Mouse (Mus musculus) limb, embryonic 13.5 days (tissue): Measurements from ENCODE around the gene Etl4. TPM values are rescaled to one million over a fixed set of nuclear protein-coding genes. Genes with fewer than 3 reads are reported as not detected.

Source experiments
- ATAC-seq: fragments of 200-750 bp; cut with Nextera tagmentation; 2 replicates; pipeline ENCODE4 v1.8.0; 2017; ENCODE audit warnings: low read depth, moderate number of reproducible peaks, moderate TSS enrichment; ENCODE audit not compliant: low FRiP score
- H3K27ac ChIP-seq: fragments of 300-500 bp; sonication (generic); 2 replicates; pipeline ENCODE4 v1.5.1; 2015; ENCODE audit warnings: inconsistent platforms, mild to moderate bottlenecking, moderate library complexity
- H3K27me3 ChIP-seq: fragments of 300-500 bp; sonication (generic); 2 replicates; pipeline ENCODE4 v1.6.1; 2015; ENCODE audit warnings: mild to moderate bottlenecking, inconsistent platforms
- H3K36me3 ChIP-seq: fragments of 300-500 bp; sonication (generic); 2 replicates; pipeline ENCODE4 v1.6.1; 2015; ENCODE audit warnings: inconsistent platforms, mild to moderate bottlenecking, moderate library complexity
- H3K4me1 ChIP-seq: fragments of 300-500 bp; sonication (generic); 2 replicates; pipeline ENCODE4 v1.6.1; 2015; ENCODE audit warnings: inconsistent platforms
- H3K4me2 ChIP-seq: fragments of 300-500 bp; sonication (generic); replicated peaks from 2 replicates; pipeline ENCODE4 v1.6.1; 2015; ENCODE audit warnings: inconsistent platforms, mild to moderate bottlenecking, moderate library complexity
- H3K4me3 ChIP-seq: fragments of 300-500 bp; sonication (generic); 2 replicates; pipeline ENCODE4 v1.5.1; 2015; ENCODE audit warnings: moderate library complexity, mild to moderate bottlenecking, inconsistent platforms
- H3K9ac ChIP-seq: fragments of 300-500 bp; sonication (generic); 2 replicates; pipeline ENCODE4 v1.6.1; 2015; ENCODE audit warnings: mild to moderate bottlenecking, inconsistent platforms
- H3K9me3 ChIP-seq: fragments of 300-500 bp; sonication (generic); 2 replicates; pipeline ENCODE4 v1.6.1; 2016; ENCODE audit warnings: inconsistent platforms
- WGBS: fragments of 180-500 bp; shearing (Covaris S2); methylation state at CpG from one replicate; pipeline ENCODE4 v1.1.7; 2015; 5-methylcytosine and 5-hydroxymethylcytosine counted together
- polyA plus RNA-seq: library from polyadenylated mRNA; unstranded; fragments of >200 nt; fragmentation: Nextera tagmentation; extraction: Ambion mirVana; gene quantifications from 2 replicates; pipeline ENCODE4 v1.2.1, GENCODE M21; 2015

The Etl4 gene
- polyA plus RNA-seq, 1 experiment from 2014 or later: 25.6 TPM

- WGBS: 44% methylated on average over 4 of the region's 4 CpGs
- ATAC-seq: no peak
- peak overlapping the region; percentile 15; the same call in 1 of the 2 replicates for H3K27ac ChIP-seq
Observed at GRCm38 (mm10) chr2:20249403-20249802, 339.8 kb downstream of the Etl4 start.

GRCm38 (mm10) chr2:20276124-20276523 lies 366.5 kb downstream of the Etl4 start:
- WGBS: 48% methylated on average over 2 of the region's 2 CpGs

More at GRCm38 (mm10) chr2:20249403-20249802, 339.8 kb downstream of the Etl4 start:
- Histone ChIP-seq H3K4me1 (peaks cover 16% of the 10 kb centered on the region), H3K27me3 (no peaks in the 10 kb centered on the region), H3K4me2 (no peak overlapping the region), H3K36me3 (no peaks in the 10 kb centered on the region), H3K4me3 (no peak overlapping the region), H3K9me3 (no peaks in the 10 kb centered on the region), H3K9ac (no peak overlapping the region)

GRCm38 (mm10) chr2:20281903-20282302 lies 372.3 kb downstream of the Etl4 start:
- no peak for ATAC-seq
- 65% methylated on average over 2 of the region's 2 CpGs for WGBS
- H3K4me2 ChIP-seq: no peak overlapping the region

More at GRCm38 (mm10) chr2:20276124-20276523, 366.5 kb downstream of the Etl4 start:
- H3K27me3 ChIP-seq: no peaks in the 10 kb centered on the region
- no peak overlapping the region for H3K9ac ChIP-seq
- ATAC-seq: no peak
- no peaks in the 10 kb centered on the region for H3K4me1 ChIP-seq
- H3K4me3 ChIP-seq: no peak overlapping the region
- H3K36me3 ChIP-seq: no peaks in the 10 kb centered on the region
- H3K27ac ChIP-seq: no peak overlapping the region
- H3K4me2 ChIP-seq: no peak overlapping the region
- H3K9me3 ChIP-seq: no peaks in the 10 kb centered on the region

DNA sequence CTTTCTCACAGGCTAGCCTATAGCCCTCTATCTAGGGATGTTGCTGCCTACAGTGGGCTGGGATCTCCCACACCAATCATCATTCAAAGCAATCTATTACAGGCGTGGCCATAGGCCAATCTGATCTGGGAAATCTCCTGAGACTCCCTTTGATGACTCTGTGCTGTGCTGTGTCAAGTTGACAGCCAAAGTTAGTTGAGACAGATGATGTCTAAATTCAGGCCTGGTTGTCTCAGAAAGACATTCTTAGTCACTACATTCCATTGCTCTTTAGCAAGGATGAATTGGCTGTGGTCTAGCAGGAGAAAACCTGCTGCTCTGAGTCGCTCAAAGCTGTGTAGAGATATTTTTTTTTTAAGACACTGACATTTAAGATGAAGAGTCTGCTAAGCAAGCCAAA lies 374.8 kb downstream of the Etl4 start:
- no peaks in the 10 kb centered on the region for H3K9me3 ChIP-seq
- H3K4me3 ChIP-seq: no peak overlapping the region
- H3K27me3 ChIP-seq: no peaks in the 10 kb centered on the region
- WGBS: 47% methylated on average over 2 of the region's 2 CpGs
- H3K4me1 ChIP-seq: no peaks in the 10 kb centered on the region
- no peak overlapping the region for H3K27ac ChIP-seq
- no peak overlapping the region for H3K4me2 ChIP-seq
- no peak overlapping the region for H3K9ac ChIP-seq
- no peak for ATAC-seq
- no peaks in the 10 kb centered on the region for H3K36me3 ChIP-seq

More at GRCm38 (mm10) chr2:20281903-20282302, 372.3 kb downstream of the Etl4 start:
- Histone ChIP-seq H3K27ac (no peak overlapping the region), H3K27me3 (no peaks in the 10 kb centered on the region), H3K4me1 (no peaks in the 10 kb centered on the region), H3K9ac (no peak overlapping the region), H3K36me3 (no peaks in the 10 kb centered on the region), H3K4me3 (no peak overlapping the region), H3K9me3 (no peaks in the 10 kb centered on the region)

DNA sequence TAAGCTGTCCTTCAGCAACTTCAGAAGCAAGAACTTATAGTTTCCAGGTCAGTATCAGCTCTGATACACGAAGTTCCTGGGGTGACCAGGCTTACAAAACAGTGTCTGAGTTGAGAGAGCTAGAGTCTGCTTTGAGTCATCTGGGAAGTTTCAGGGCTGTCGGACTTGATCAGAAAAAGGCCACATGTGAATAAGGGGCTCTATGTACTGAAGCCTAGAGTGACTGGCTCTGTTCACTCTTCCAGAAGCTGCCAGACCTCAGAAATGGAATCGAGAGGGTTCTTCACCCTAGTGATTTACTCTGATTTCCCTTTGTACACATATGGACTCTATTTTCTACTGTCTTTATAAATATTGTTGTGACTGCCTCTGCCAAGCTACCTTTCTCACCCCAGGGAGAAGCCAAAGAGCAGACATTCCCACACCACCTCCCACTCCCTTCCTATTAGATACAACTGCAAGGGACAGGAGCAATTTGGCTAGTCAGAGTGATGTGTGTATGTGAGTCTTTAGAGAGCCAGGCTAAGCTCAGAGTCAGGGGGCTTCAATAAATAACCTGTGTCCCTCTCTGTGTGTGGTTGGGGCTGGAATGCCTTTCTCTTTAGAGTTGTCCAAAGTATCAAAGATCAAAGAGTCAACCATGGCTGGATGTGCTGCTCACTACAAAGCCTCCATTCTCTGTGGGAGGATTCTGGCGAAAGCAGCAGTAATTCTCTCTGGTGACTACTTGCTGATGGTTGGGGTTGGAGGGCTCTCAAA lies 381.6 kb downstream of the Etl4 start:
- Histone ChIP-seq H3K36me3 (no peaks in the 10 kb centered on the region), H3K27ac (no peak overlapping the region), H3K4me3 (no peak overlapping the region), H3K4me2 (no peak overlapping the region), H3K27me3 (no peaks in the 10 kb centered on the region), H3K9me3 (no peaks in the 10 kb centered on the region), H3K9ac (no peak overlapping the region), H3K4me1 (no peaks in the 10 kb centered on the region)
- ATAC-seq: no peak
- 30% methylated on average over 4 of the region's 4 CpGs for WGBS

DNA sequence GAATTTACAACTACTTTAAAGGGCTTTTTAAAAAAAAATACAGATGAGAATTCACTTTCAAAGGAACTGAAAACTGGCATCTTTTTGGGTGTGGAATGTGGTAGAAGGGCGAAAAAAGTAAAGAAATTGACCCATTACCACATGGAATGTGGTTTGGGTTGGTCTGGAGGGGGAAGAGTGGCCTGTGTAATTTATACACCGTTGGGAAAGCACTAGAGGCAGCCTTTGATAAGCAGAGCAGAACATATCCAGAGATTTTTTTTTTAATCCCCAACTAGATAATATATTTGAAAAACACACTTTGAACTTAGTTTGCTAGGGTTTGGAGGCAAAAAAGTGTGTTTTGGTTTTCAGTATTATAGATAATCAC lies 382.1 kb downstream of the Etl4 start:
- H3K4me2 ChIP-seq: no peak overlapping the region
- no peak overlapping the region for H3K4me3 ChIP-seq
- ATAC-seq: no peak
- no peaks in the 10 kb centered on the region for H3K9me3 ChIP-seq
- no peak overlapping the region for H3K9ac ChIP-seq
- H3K27ac ChIP-seq: no peak overlapping the region
- no peaks in the 10 kb centered on the region for H3K4me1 ChIP-seq
- H3K36me3 ChIP-seq: no peaks in the 10 kb centered on the region
- H3K27me3 ChIP-seq: no peaks in the 10 kb centered on the region
- WGBS: 14% methylated on average over 2 of the region's 2 CpGs

- no peaks in the 10 kb centered on the region for H3K36me3 ChIP-seq
- no peak overlapping the region for H3K4me2 ChIP-seq
- ATAC-seq: peak; percentile 32; the same call in 1 of the 2 replicates
- WGBS: 45% methylated on average over 8 of the region's 8 CpGs
- H3K27ac ChIP-seq: no peak overlapping the region
- H3K9ac ChIP-seq: no peak overlapping the region
- H3K4me1 ChIP-seq: no peaks in the 10 kb centered on the region
- no peaks in the 10 kb centered on the region for H3K27me3 ChIP-seq
- H3K4me3 ChIP-seq: no peak overlapping the region
- H3K9me3 ChIP-seq: no peaks in the 10 kb centered on the region
Observed at GRCm38 (mm10) chr2:20293336-20293735, 383.8 kb downstream of the Etl4 start.

- Histone ChIP-seq H3K9ac (no peak overlapping the region), H3K4me3 (no peak overlapping the region), H3K27me3 (no peaks in the 10 kb centered on the region), H3K27ac (no peak overlapping the region), H3K4me2 (no peak overlapping the region), H3K36me3 (no peaks in the 10 kb centered on the region), H3K9me3 (no peaks in the 10 kb centered on the region), H3K4me1 (no peaks in the 10 kb centered on the region)
- no peak for ATAC-seq
- WGBS: 26% methylated on average over 4 of the region's 4 CpGs
Observed at GRCm38 (mm10) chr2:20294596-20294995, 385.0 kb downstream of the Etl4 start.

DNA sequence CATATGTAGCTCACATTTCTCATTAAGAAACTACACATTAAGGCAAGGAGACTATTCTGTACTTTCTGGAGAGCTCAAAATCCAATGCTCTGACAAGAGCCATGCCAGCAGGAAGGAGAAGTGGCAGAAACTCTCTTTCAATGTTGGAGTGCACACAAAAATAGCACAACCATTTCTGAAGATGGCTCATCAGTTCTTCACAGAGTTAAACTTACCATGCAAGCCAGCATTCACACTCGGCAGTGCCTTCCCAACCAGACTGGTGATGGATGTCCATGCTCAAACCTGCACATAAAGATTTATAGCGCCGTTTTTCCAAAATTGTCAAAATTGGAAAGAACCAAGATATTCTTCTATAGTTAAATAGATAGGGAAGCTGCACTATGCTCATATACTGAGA lies 392.9 kb downstream of the Etl4 start:
- Histone ChIP-seq H3K27ac (no peak overlapping the region), H3K9ac (no peak overlapping the region), H3K9me3 (no peaks in the 10 kb centered on the region), H3K4me2 (no peak overlapping the region), H3K36me3 (no peaks in the 10 kb centered on the region), H3K27me3 (no peaks in the 10 kb centered on the region), H3K4me3 (no peak overlapping the region), H3K4me1 (no peaks in the 10 kb centered on the region)
- 88% methylated on average over 3 of the region's 3 CpGs for WGBS
- ATAC-seq: no peak

- Histone ChIP-seq H3K4me1 (no peaks in the 10 kb centered on the region), H3K4me3 (no peak overlapping the region), H3K9me3 (no peaks in the 10 kb centered on the region), H3K9ac (no peak overlapping the region), H3K36me3 (no peaks in the 10 kb centered on the region), H3K27ac (no peak overlapping the region), H3K27me3 (no peaks in the 10 kb centered on the region), H3K4me2 (no peak overlapping the region)
- no peak for ATAC-seq
- WGBS: 59% methylated on average over 1 of the region's 1 CpGs
Observed at GRCm38 (mm10) chr2:20324954-20325353, 415.4 kb downstream of the Etl4 start.

- WGBS: 89% methylated on average over 6 of the region's 6 CpGs
- no peaks in the 10 kb centered on the region for H3K9me3 ChIP-seq
- H3K4me1 ChIP-seq: peaks cover 12% of the 10 kb centered on the region; the same call in 1 of the 2 replicates
- no peak overlapping the region for H3K27ac ChIP-seq
- no peaks in the 10 kb centered on the region for H3K27me3 ChIP-seq
- no peak overlapping the region for H3K4me2 ChIP-seq
- ATAC-seq: no peak
- H3K36me3 ChIP-seq: no peaks in the 10 kb centered on the region
- no peak overlapping the region for H3K9ac ChIP-seq
- H3K4me3 ChIP-seq: no peak overlapping the region
Observed at GRCm38 (mm10) chr2:20336176-20336575, 426.6 kb downstream of the Etl4 start.

DNA sequence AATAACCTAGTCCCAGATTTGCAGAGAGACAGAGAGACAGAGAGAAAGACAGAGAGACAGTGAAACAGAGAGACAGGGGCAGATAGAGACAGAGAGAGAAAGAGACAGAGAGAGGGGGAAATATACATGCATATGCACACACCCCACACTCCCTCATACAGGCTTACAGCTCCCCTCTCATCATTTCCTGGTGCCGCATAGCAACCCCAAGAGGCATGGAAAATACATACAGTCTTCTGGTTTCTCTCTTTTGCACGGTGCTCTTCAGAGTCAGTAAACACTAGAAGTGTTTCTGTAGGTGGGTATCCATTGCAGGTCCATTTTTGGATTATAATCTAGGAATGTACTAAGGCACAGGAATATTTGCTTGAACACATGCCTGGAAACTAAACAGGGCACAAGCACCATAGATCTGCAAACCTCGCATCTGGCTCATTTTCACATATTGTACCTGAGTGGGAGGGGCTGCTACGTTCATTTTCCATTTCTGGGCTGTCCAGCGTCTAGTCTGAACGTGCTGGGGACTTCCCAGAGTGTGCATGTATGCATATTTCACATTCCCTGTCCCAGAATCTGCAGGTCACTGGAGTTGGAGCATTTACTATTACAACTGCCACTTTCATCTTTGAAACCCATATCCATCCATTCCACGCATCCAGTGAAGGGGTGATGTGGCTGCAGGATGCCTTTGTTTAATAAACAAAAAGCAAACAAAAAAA lies 429.6 kb downstream of the Etl4 start:
- no peak for ATAC-seq
- Histone ChIP-seq H3K36me3 (no peaks in the 10 kb centered on the region), H3K4me3 (no peak overlapping the region; the same call in 1 of the 2 replicates), H3K27me3 (no peaks in the 10 kb centered on the region), H3K4me2 (peak overlapping the region; percentile 50), H3K4me1 (peaks cover 12% of the 10 kb centered on the region; the same call in 1 of the 2 replicates), H3K27ac (no peak overlapping the region), H3K9me3 (no peaks in the 10 kb centered on the region), H3K9ac (no peak overlapping the region)
- 60% methylated on average over 7 of the region's 7 CpGs for WGBS
